Mouse (Mus musculus) forebrain, embryonic 16.5 days (tissue): ENCODE measurements around the gene Nup210. TPM values are rescaled to one million over a fixed set of nuclear protein-coding genes. Genes with fewer than 3 reads are reported as not detected.

Experiments
- ATAC-seq: fragments of 200-750 bp; cut with Nextera tagmentation; 2 replicates; pipeline ENCODE4 v1.8.0; 2017; ENCODE audit warnings: mild to moderate bottlenecking, moderate library complexity
- H3K27ac ChIP-seq: fragments of 300-500 bp; sonication (generic); 2 replicates; pipeline ENCODE4 v1.5.1; 2014; ENCODE audit warnings: low read length, control low read depth
- H3K27me3 ChIP-seq: fragments of 300-500 bp; sonication (generic); replicated peaks from 2 replicates; pipeline ENCODE4 v1.6.1; 2014; ENCODE audit warnings: low read length; ENCODE audit not compliant: control insufficient read depth, insufficient read depth
- H3K36me3 ChIP-seq: fragments of 300-500 bp; sonication (generic); 2 replicates; pipeline ENCODE4 v1.6.1; 2014; ENCODE audit not compliant: control insufficient read depth, insufficient read depth
- H3K4me1 ChIP-seq: fragments of 300-500 bp; sonication (generic); replicated peaks from 2 replicates; pipeline ENCODE4 v1.6.1; 2014; ENCODE audit warnings: low read length; ENCODE audit not compliant: control insufficient read depth, insufficient read depth
- H3K4me2 ChIP-seq: fragments of 300-500 bp; sonication (generic); 2 replicates; pipeline ENCODE4 v1.6.1; 2014; ENCODE audit warnings: mild to moderate bottlenecking, low read length, control low read depth
- H3K4me3 ChIP-seq: fragments of 300-500 bp; sonication (generic); replicated peaks from 2 replicates; pipeline ENCODE4 v1.5.1; 2014; ENCODE audit warnings: mild to moderate bottlenecking, low read length, control low read depth
- H3K9ac ChIP-seq: fragments of 300-500 bp; sonication (generic); replicated peaks from 2 replicates; pipeline ENCODE4 v1.6.1; 2014; ENCODE audit warnings: low read depth, low read length, control low read depth
- H3K9me3 ChIP-seq: fragments of 300-500 bp; sonication (generic); 2 replicates; pipeline ENCODE4 v1.6.1; 2016; ENCODE audit warnings: low read length; ENCODE audit not compliant: control insufficient read depth
- WGBS: fragments of 180-500 bp; shearing (Covaris S2); extraction: QIAGEN DNeasy Blood & Tissue Kit; methylation state at CpG from one replicate; pipeline ENCODE4 v1.1.7; 2014; 5-methylcytosine and 5-hydroxymethylcytosine counted together
- polyA plus RNA-seq: library from polyadenylated mRNA; unstranded; fragments of >200 nt; fragmentation: Nextera tagmentation; extraction: Ambion mirVana; gene quantifications from 2 replicates; pipeline ENCODE4 v1.2.1, GENCODE M21; 2015

Gene Nup210
- polyA plus RNA-seq, result 18.4 and 21.1 TPM in 2 replicates

GRCm38 (mm10) chr6:91116244-91117145 is at the start of gene Nup210:
Gene Nup210, minus strand, starts transcription at chr6:91116829.
- Histone ChIP-seq H3K27ac (peak within 1 kb of the TSS; percentile 87), H3K4me1 (peaks cover 24% of the 10 kb centered on the region), H3K9me3 (no peaks in the 10 kb centered on the region), H3K4me3 (peak within 1 kb of the TSS; percentile 70), H3K36me3 (no peaks in the 10 kb centered on the region), H3K4me2 (peak within 1 kb of the TSS; percentile 88), H3K9ac (peak within 1 kb of the TSS; percentile 83), H3K27me3 (no peaks in the 10 kb centered on the region)
- peak; percentile 97 for ATAC-seq
- WGBS, result under 1% methylated on average over 76 of the region's 93 CpGs

GRCm38 (mm10) chr6:91165210-91165609 is 48.6 kb upstream of the Nup210 start:
- no peak overlapping the region for H3K4me3 ChIP-seq
- H3K4me2 ChIP-seq, result no peak overlapping the region
- no peaks in the 10 kb centered on the region for H3K9me3 ChIP-seq
- ATAC-seq, result peak; percentile 51
- H3K9ac ChIP-seq, result no peak overlapping the region
- no peaks in the 10 kb centered on the region for H3K36me3 ChIP-seq
- H3K27ac ChIP-seq, result no peak overlapping the region
- WGBS, result 33% methylated on average over 3 of the region's 3 CpGs
- no peaks in the 10 kb centered on the region for H3K27me3 ChIP-seq
- peaks cover 16% of the 10 kb centered on the region for H3K4me1 ChIP-seq

GRCm38 (mm10) chr6:91164584-91164983 is 48.0 kb upstream of the Nup210 start:
- Histone ChIP-seq H3K4me3 (no peak overlapping the region), H3K9ac (no peak overlapping the region), H3K9me3 (no peaks in the 10 kb centered on the region), H3K36me3 (no peaks in the 10 kb centered on the region), H3K4me1 (peaks cover 20% of the 10 kb centered on the region), H3K27ac (no peak overlapping the region), H3K4me2 (no peak overlapping the region), H3K27me3 (no peaks in the 10 kb centered on the region)
- no peak for ATAC-seq
- WGBS, result 52% methylated on average over 2 of the region's 2 CpGs

- Histone ChIP-seq H3K36me3 (no peaks in the 10 kb centered on the region), H3K4me2 (no peak overlapping the region), H3K9me3 (no peaks in the 10 kb centered on the region), H3K9ac (no peak overlapping the region), H3K27me3 (no peaks in the 10 kb centered on the region), H3K4me3 (no peak overlapping the region), H3K27ac (no peak overlapping the region), H3K4me1 (peaks cover 31% of the 10 kb centered on the region)
- ATAC-seq, result no peak
- 87% methylated on average over 5 of the region's 5 CpGs for WGBS
These were observed 46.7 kb upstream of the Nup210 start for GRCm38 (mm10) chr6:91163195-91163911.

- no peak overlapping the region for H3K4me3 ChIP-seq
- H3K4me2 ChIP-seq, result no peak overlapping the region
- H3K9ac ChIP-seq, result no peak overlapping the region
- 87% methylated on average over 5 of the region's 5 CpGs for WGBS
- H3K9me3 ChIP-seq, result no peaks in the 10 kb centered on the region
- no peak for ATAC-seq
- H3K27me3 ChIP-seq, result no peaks in the 10 kb centered on the region
- no peaks in the 10 kb centered on the region for H3K36me3 ChIP-seq
- H3K27ac ChIP-seq, result no peak overlapping the region
- peaks cover 40% of the 10 kb centered on the region for H3K4me1 ChIP-seq
These were observed 45.7 kb upstream of the Nup210 start for GRCm38 (mm10) chr6:91162314-91162713.

GRCm38 (mm10) chr6:91161506-91162235 is 45.0 kb upstream of the Nup210 start:
- Histone ChIP-seq H3K27me3 (no peaks in the 10 kb centered on the region), H3K4me1 (peaks cover 45% of the 10 kb centered on the region), H3K4me2 (no peak overlapping the region), H3K27ac (no peak overlapping the region), H3K4me3 (no peak overlapping the region), H3K9me3 (no peaks in the 10 kb centered on the region), H3K9ac (no peak overlapping the region), H3K36me3 (no peaks in the 10 kb centered on the region)
- 83% methylated on average over 6 of the region's 6 CpGs for WGBS
- no peak for ATAC-seq

- H3K4me1 ChIP-seq, result peaks cover 51% of the 10 kb centered on the region
- no peaks in the 10 kb centered on the region for H3K27me3 ChIP-seq
- H3K9me3 ChIP-seq, result no peaks in the 10 kb centered on the region
- ATAC-seq, result no peak
- no peaks in the 10 kb centered on the region for H3K36me3 ChIP-seq
- no peak overlapping the region for H3K4me3 ChIP-seq
- no peak overlapping the region for H3K4me2 ChIP-seq
- no peak overlapping the region for H3K9ac ChIP-seq
- 75% methylated on average over 2 of the region's 2 CpGs for WGBS
- H3K27ac ChIP-seq, result no peak overlapping the region
These were observed 44.3 kb upstream of the Nup210 start for GRCm38 (mm10) chr6:91160976-91161375.

- Histone ChIP-seq H3K4me1 (peaks cover 52% of the 10 kb centered on the region), H3K4me2 (no peak overlapping the region), H3K27ac (peak overlapping the region; percentile 14; the same call in 1 of the 2 replicates), H3K27me3 (no peaks in the 10 kb centered on the region), H3K9ac (no peak overlapping the region), H3K4me3 (no peak overlapping the region), H3K9me3 (no peaks in the 10 kb centered on the region), H3K36me3 (no peaks in the 10 kb centered on the region)
- peak; percentile 11 for ATAC-seq
- 26% methylated on average over 3 of the region's 3 CpGs for WGBS
These were observed 43.8 kb upstream of the Nup210 start for GRCm38 (mm10) chr6:91160399-91160798.

- Histone ChIP-seq H3K4me2 (peak overlapping the region; percentile 10), H3K9me3 (no peaks in the 10 kb centered on the region), H3K9ac (peak overlapping the region; percentile 5; the same call in 1 of the 2 replicates), H3K27ac (no peak overlapping the region), H3K27me3 (no peaks in the 10 kb centered on the region), H3K36me3 (no peaks in the 10 kb centered on the region), H3K4me3 (no peak overlapping the region), H3K4me1 (peaks cover 54% of the 10 kb centered on the region)
- WGBS, result 87% methylated on average over 9 of the region's 9 CpGs
- ATAC-seq, result no peak
These were observed 42.4 kb upstream of the Nup210 start for GRCm38 (mm10) chr6:91159047-91159446.
